Mouse (Mus musculus) heart, adult 2 months (tissue): ENCODE results near the gene Tulp2. TPM values are rescaled to one million over a fixed set of nuclear protein-coding genes. Genes with fewer than 3 reads are reported as not detected.
"Not testable (repeated sequence)": the region's sequence is repeated elsewhere in the genome, so short reads cannot be mapped to it uniquely, and the experiment has no call there.

Experiments
- DNase-seq, 2 experiments: peaks; one replicate each; pipeline ENCODE4 v3.0.0; 2021
- H3K27ac ChIP-seq: fragments of 200-600 bp; 2 replicates; pipeline ENCODE4 v1.8.1; 2022
- H3K27me3 ChIP-seq: fragments of 200-500 bp; 2 replicates; pipeline ENCODE4 v1.6.1; 2012; ENCODE audit warnings: mild to moderate bottlenecking, low read length, inconsistent platforms, mixed read lengths; ENCODE audit not compliant: control insufficient read depth, insufficient read depth
- H3K36me3 ChIP-seq: fragments of 200-500 bp; 2 replicates; pipeline ENCODE4 v1.6.1; 2012; ENCODE audit warnings: low read length, inconsistent platforms; ENCODE audit not compliant: control insufficient read depth, insufficient read depth
- H3K4me1 ChIP-seq: fragments of 200-500 bp; 2 replicates; pipeline ENCODE4 v1.6.1; 2011; ENCODE audit warnings: low read length; ENCODE audit not compliant: control insufficient read depth, insufficient read depth
- H3K4me3 ChIP-seq: fragments of 200-600 bp; 2 replicates; pipeline ENCODE4 v1.8.1; 2022
- H3K79me2 ChIP-seq: fragments of 200-500 bp; replicated peaks from 2 replicates; pipeline ENCODE4 v1.6.1; 2012; ENCODE audit warnings: mild to moderate bottlenecking, inconsistent platforms, low read length, moderate library complexity, mixed read lengths; ENCODE audit not compliant: control insufficient read depth, insufficient read depth
- H3K9ac ChIP-seq: fragments of 200-500 bp; 2 replicates; pipeline ENCODE4 v1.6.1; 2012; ENCODE audit warnings: low read depth, mild to moderate bottlenecking, control low read depth, inconsistent platforms, low read length, mixed read lengths
- CTCF ChIP-seq: fragments of 200-600 bp; IDR thresholded peaks from 2 replicates; pipeline ENCODE4 v1.8.1; 2022; ENCODE audit warnings: antibody characterized with exemption, mild to moderate bottlenecking, moderate library complexity
- EP300 ChIP-seq: fragments of 200-500 bp; IDR thresholded peaks from 2 replicates; pipeline ENCODE4 v1.6.1; 2011; ENCODE audit warnings: low read depth, low read length, control low read depth; ENCODE audit not compliant: insufficient read depth
- POLR2A ChIP-seq: fragments of 200-500 bp; IDR thresholded peaks from 2 replicates; pipeline ENCODE4 v1.6.1; 2011; ENCODE audit warnings: mild to moderate bottlenecking, low read depth, low read length, control low read depth; ENCODE audit not compliant: insufficient read depth
- WGBS: fragments of 180-500 bp; shearing (Covaris S2); methylation state at CpG from one replicate; pipeline ENCODE4 v1.1.7; 2018; 5-methylcytosine and 5-hydroxymethylcytosine counted together
- intact Hi-C: fragments of 180-260 bp; cut with DNase I; formaldehyde crosslinking; loops from one replicate; pipeline ENCODE4 v1.15.1; 2025
- polyA plus RNA-seq: library from polyadenylated mRNA; depleted of rRNA; stranded (reverse); fragments of >200 nt; gene quantifications from 2 replicates; pipeline ENCODE4 v1.2.3, GENCODE M21; 2012
- total RNA-seq, 2 experiments: library from RNA; stranded (reverse); gene quantifications; 2 replicates each; pipeline ENCODE4 v1.2.3; 2021

Gene Tulp2
- total and polyA plus RNA-seq, 3 experiments: 0.27 TPM; not detected in 2

GRCm38 (mm10) chr7:45477003-45477402, 4.7 kb upstream of the Tulp2 start:
- intact Hi-C loops: loop anchor here (1.0 to 2.0 kb wide), 2 partner anchors 46 to 84 kb away; no protein-coding TSS in a partner anchor
- TF ChIP-seq POLR2A (no peak), CTCF (peak; percentile 85), EP300 (0 out of 2 replicates have a peak, but pooled peaks have one; percentile 61)
- peak in 1 of 2 experiments; percentile 64 for DNase-seq
- 0% methylated on average over 3 of the region's 3 CpGs for WGBS
- H3K9ac ChIP-seq: no peak overlapping the region
- H3K27ac ChIP-seq: peak overlapping the region; percentile 12; the same call in 1 of the 2 replicates
- no peaks in the 10 kb centered on the region for H3K4me1 ChIP-seq
- no peaks in the 10 kb centered on the region for H3K36me3 ChIP-seq
- H3K4me3 ChIP-seq: no peak overlapping the region
- no peaks in the 10 kb centered on the region for H3K27me3 ChIP-seq
- H3K79me2 ChIP-seq: no peaks in the 10 kb centered on the region

- Histone ChIP-seq H3K27ac (no peak overlapping the region), H3K79me2 (no peaks in the 10 kb centered on the region), H3K36me3 (no peaks in the 10 kb centered on the region), H3K4me3 (no peak overlapping the region), H3K9ac (no peak overlapping the region), H3K27me3 (no peaks in the 10 kb centered on the region), H3K4me1 (no peaks in the 10 kb centered on the region)
- TF ChIP-seq EP300: no peak
- TF ChIP-seq POLR2A: no peak
- TF ChIP-seq CTCF: no peak
- WGBS: 93% methylated on average over 7 of the region's 7 CpGs
- no peak for DNase-seq
- intact Hi-C loops: no loop called here
Observed at GRCm38 (mm10) chr7:45478774-45479173, 2.9 kb upstream of the Tulp2 start.

DNA sequence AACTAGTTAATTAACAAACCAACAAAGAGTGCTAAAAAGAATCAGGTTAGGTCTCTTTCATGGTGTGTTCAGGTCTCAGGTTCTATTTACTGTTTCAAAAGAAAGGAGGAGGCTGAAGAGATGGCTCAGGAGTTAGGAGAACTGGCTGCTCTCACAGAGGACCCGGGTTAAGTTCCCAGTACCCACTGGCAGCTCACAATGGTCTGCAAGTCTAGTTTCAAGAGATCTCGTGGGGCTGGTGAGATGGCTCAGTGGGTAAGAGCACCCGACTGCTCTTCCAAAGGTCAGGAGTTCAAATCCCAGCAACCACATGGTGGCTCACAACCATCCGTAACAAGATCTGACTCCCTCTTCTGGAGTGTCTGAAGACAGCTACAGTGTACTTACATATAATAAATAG, 1.4 kb upstream of the Tulp2 start:
- H3K36me3 ChIP-seq, H3K79me2 ChIP-seq, intact Hi-C loops, DNase-seq, H3K27ac ChIP-seq, H3K9ac ChIP-seq, H3K4me1 ChIP-seq, H3K4me3 ChIP-seq, H3K27me3 ChIP-seq: not testable (repeated sequence)
- WGBS: 80% methylated on average over 3 of the region's 4 CpGs

DNA sequence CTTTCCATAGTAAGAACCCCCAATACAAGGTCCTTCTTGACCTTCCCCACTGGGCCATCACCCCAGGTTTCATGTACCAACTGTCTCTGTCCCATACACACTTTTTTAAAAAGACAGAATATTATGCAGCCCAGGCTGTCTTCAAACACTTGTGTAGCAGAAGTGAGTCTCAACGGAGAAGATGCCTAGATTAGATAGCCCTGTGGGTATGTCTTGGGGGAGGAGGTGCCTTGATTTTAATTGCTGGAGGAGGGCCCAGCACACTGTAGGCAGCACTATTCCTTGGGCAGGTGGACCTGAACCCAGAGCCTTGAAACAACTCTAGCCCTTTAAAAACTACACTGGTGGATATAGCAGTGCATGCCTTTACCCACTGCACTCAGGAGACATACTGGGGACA, 489 bp downstream of the Tulp2 start:
- 58% methylated on average over 1 of the region's 1 CpGs for WGBS
- no peak overlapping the region for H3K4me3 ChIP-seq
- intact Hi-C loops: no loop called here
- DNase-seq: no peak
- H3K4me1 ChIP-seq: no peaks in the 10 kb centered on the region
- no peaks in the 10 kb centered on the region for H3K36me3 ChIP-seq
- TF ChIP-seq CTCF: no peak
- TF ChIP-seq EP300: no peak
- no peak for TF ChIP-seq POLR2A
- no peak overlapping the region for H3K9ac ChIP-seq
- H3K27ac ChIP-seq: no peak overlapping the region
- no peaks in the 10 kb centered on the region for H3K79me2 ChIP-seq
- H3K27me3 ChIP-seq: no peaks in the 10 kb centered on the region

DNA sequence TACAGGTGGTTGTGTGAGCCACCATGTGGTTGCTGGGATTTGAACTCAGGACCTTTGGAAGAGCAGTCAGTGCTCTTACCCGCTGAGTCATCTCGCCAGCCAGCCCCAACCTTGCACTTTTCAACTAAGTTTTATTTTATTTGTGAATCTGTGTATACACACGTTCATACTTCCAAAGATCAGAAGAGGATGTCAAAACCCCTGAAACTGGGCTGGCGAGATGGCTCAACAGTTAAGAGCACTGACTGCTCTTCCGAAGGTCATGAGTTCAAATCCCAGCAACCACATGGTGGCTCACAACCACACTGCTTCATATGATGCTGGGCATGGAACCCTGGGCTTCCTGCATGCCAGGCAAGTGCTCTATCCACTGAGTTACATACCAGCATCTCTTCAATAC, 3.3 kb downstream of the Tulp2 start:
- intact Hi-C loops, H3K36me3 ChIP-seq, H3K27ac ChIP-seq, H3K79me2 ChIP-seq, H3K27me3 ChIP-seq, H3K4me1 ChIP-seq, H3K9ac ChIP-seq, H3K4me3 ChIP-seq, DNase-seq: not testable (repeated sequence)
- WGBS: 92% methylated on average over 5 of the region's 5 CpGs

- intact Hi-C loops: no loop called here
- Histone ChIP-seq H3K9ac (no peak overlapping the region), H3K4me3 (no peak overlapping the region), H3K27me3 (no peaks in the 10 kb centered on the region), H3K27ac (no peak overlapping the region), H3K36me3 (no peaks in the 10 kb centered on the region), H3K79me2 (no peaks in the 10 kb centered on the region), H3K4me1 (peaks cover 1% of the 10 kb centered on the region; the same call in 1 of the 2 replicates)
- DNase-seq: no peak
- no peak for TF ChIP-seq EP300
- TF ChIP-seq POLR2A: no peak
- no peak for TF ChIP-seq CTCF
- 57% methylated on average over 7 of the region's 7 CpGs for WGBS
Observed at GRCm38 (mm10) chr7:45486158-45486557, 4.5 kb downstream of the Tulp2 start.
